Mouse (Mus musculus) testis, postnatal 10 days (tissue): Measurements from ENCODE around the gene She.

Experiments used
- DNase-seq: peaks from one replicate; pipeline ENCODE4 v3.0.0; 2021; ENCODE audit warnings: low spot score

The She gene

DNA sequence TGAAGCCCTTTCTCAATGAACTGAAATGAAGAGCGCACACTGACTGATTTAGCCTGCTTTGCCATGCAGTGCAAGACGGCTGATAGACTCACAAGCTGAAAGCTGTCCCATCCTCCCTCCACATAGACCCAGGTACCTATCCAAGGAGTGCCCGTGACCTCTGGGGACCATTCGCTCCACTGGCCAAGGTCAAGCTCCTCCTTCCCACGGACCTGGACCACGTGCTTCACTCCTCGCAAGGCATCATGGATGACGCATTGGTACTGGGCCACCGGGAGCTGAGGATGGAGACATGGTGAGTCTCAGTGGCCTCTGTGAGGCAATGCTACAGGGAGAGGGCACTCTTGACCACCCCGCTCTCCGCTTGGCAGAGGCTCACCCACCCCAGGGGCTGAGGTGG, 54.6 kb downstream of the She start:
- DNase-seq: no peak

DNA sequence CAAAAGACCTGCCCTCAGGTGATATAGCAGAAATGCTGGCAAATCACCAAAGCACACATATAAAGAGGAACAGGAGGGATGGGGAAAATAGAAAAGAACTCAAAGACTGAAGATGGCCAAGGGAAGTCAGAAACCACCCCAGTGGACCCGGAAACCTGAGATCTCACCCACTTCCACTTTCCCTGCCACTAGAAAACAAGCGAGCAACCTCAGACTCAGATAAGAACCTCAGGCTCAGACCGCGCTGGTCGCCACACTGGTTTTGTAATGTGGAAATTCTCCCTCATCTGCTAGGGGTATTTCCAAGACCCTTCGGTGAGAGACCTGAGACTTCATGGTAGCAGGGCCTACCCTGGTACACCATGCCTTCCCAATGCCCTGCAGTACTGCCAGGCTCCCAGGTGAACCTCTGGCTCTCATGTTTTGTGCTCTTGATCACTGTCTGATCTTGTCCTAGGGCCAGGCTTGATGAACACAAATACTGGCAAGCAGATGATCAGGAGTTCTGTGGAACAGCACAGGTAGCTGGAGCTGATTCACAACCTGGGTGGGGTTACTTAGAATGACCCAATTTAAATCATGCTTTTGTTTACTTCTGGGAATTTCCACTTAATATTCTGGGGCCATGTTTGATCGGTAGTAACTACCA, 56.5 kb downstream of the She start:
- no peak for DNase-seq

DNA sequence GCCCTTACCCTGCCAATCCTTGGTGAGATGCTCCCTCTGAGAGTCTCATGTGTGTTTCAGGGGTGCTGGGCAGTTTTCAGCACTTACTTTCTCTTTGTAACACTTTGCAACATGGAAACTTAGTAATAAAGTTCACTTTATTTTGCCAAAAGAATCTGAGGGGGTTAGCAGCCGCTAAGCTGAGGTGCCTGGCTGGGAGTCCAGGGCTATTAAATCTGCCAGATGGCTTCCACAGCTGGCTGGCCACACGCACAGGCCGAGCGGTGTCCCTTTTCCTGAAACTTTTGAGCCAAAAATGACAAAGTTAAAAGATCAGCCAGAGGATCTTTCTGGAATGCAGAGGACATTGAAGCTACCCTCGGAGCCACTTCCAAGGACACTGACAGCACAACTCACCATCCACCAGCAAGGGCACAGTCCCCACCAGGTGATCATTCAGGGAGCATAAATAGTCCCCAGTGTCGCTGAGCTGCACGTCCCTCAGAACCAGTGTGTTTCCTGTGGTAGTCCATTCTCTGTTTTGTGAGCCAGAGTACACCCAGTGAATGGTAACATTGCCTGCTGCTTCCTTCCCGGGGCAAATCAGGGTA, 58.8 kb downstream of the She start:
- DNase-seq: no peak

DNA sequence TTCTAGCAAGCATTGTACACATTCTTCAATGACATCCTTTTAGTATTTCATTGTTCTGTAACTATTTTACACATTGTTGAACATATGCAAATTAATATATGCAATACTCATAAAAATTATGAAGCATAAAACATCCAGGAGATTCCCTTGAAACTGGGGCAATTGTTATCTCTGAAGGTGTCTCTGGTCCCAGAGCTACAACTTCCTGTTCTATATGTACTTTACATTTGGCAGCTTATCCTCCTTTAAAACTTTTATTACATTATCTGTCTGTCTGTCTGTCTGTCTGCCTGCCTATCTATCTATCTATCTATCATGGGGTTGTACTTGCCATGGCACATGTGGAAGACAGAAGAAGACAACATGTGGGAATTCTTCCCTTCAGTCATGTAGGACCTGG, 60.5 kb downstream of the She start:
- no peak for DNase-seq

DNA sequence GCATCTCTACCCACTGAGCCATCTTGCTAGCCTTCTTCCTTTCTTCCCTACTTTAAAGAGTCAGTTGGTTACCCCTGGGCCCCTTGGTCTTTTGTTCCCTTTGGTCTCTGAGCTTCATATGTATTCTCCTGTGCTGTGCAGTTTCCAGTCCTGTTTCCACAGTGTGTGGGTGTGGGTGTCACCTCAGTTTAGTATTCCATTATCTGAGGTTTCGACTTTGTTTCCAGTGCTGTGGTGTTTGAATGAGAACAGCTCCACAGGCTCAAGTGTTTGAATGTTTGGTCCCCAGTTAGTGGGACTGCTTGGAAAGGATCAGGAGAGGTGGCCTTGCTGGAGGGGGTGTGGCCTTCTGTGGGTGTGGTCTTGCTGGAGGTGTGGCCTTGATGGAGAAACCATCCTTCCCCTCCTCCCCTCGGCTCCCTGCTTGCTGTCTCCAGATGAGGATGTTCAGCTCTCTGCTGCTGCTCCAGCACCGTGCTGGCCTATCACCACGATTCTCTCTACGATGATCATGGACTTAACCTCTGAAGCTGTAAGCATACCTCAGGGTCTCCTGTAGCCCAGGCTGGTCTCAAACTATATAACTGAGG, 61.4 kb downstream of the She start:
- DNase-seq: no peak

DNA sequence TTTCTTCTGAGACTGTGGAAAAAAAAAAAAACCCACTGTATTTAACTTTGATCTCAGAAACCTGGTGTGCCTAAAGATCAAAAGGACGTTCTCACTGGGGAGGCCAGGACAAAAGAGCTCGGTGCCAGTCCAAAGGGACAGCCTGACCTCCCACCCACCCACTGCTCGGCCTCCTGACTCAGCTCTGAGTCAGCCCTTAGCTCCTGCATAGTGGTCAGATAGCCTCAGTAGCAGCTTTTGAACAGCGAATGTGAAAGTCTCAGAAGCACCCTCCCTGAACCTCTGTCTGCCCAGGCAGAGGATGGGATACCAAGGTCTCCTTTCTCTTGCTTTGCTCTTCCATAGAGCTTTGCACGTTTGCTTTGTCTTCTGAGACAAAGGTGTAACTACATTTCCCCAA, 65.4 kb downstream of the She start:
- no peak for DNase-seq

DNA sequence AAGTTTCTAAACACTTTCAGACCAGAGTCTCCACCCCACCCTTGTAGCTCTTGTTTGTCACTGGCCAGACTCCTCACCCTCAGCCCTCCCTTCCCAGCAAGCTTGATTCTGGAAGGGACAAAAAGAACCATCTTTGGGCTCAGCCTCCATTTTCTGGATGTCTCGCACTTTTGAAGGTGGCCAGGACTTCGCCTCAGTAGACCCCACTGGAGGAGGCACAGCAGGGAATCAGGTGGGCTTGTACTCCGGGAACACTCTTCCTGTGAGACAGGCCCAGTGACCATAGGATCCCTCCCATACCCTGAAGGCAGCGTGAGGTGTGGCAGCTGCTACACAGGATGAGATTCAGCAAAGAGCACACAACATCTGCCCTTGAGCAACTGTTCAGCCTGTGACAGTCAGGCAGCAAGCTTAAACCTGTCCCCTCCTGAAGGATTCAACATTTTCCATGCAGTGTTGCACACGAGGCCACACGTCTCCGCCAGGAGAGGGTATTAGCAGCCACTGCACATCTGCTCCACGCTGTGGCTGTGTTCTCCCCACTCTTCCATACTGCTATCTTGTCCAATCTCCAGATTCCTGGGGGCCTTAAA, 66.1 kb downstream of the She start:
- no peak for DNase-seq

DNA sequence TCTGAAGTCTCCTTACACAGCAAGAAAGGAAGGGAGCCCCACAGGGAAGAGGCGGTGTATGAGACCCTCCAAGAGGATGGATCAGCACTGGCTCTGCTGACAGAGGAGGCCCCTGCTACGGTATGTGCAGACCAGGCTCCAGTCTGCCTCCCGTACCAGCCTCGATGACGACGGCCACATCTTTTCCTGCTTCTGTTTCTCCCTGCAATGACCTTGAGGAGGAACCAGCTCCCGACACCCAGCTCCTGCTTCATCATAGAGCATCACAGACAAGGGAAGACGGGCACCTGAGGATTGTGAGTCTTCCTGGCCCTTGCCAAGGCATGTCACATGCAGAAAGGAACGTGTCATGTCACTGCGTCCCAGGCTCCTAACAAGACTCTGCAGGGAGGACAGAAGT, 66.8 kb downstream of the She start:
- no peak for DNase-seq

DNA sequence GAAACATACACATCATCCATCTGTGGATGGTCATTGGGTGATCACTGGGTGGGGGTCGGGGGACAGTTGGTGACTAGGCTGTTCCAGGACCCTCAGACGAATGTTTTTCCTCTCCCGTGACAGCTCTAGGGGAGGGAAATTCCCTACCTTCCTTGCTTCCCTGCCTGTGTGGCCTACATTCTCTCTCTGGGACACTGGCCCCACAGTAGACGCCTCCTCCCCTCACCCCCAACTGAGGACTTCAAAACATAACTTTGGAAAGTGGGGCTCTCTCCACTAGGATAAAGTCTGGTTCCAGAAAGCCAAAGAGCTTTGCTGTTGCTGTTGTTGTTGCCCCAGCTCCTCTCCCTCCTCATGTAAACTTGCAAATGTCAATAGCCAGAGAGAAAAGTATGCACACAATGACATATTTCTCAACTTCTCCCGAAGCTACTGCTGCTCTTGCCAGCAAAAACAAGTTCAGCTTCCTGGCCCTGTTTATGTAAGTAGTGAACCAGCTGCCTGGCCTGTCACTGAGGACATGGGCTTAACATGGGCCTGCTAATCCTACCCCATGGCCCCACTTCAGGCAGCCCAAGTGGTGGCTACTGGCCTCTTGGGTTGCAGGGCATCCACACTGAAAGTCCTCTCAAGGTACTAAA, 67.8 kb downstream of the She start:
- DNase-seq: no peak

DNA sequence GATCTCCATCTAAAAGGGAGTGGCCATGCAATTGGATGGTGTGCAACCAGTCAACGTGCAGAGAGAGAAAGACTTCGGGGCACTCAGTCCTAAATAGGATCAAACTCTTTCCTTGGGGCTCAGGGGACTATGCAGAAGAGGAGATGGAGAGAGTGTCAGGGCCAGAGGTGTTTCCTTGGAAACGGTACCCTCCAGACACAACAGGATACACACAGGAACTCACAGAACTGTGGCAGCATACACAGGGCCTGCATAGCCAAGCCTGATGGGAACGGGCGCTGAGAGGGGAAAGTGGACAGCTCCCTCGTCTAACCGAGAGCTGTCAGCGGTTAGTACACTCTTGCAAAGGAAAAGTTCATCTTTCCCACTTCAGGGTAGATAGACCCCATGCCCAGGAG, 68.3 kb downstream of the She start:
- DNase-seq: no peak

DNA sequence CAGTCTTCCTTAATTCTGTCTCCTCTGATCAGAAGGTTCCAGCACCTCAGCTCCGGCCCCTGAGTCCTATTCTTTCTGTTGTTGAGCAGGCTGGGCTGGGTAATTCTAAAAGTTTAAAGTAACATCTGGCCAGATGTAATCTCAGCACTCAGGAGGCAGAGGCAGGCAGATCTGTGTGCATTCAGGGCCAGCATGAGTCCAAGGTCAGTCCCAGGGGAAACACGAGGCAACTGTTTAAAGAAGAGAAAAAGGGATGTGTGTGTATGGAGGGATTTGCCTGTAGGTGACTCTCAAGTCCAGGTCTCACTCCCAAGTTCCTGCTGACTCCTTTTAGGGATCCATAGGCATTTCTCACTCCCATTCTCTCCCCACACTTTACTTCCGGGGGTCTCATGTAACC, 76.7 kb downstream of the She start:
- no peak for DNase-seq
